Comparison of ENCODE assay signal across 7 mouse cellular contexts in genomic region chr6:3345924-3346597, GRCm38 (mm10). TPM values are rescaled to one million over a fixed set of nuclear protein-coding genes. Genes with fewer than 3 reads are reported as not detected.
DNase-seq lines count a peak whose midpoint lies in the region; ATAC-seq lines count a peak whose summit lies in the region.
"Not testable (repeated sequence)": the region's sequence is repeated elsewhere in the genome, so short reads cannot be mapped to it uniquely, and the experiment has no call there.

No protein-coding gene starts in this region.

- H3K4me2 ChIP-seq in forebrain, embryonic 13.5 days; kidney, embryonic 14.5 days (replicated peaks; ENCODE audit: low read depth, low read length); midbrain, embryonic 11.5 days: not testable (repeated sequence)
- 0 out of 2 replicates have a peak overlapping the region, but pooled peaks have one; percentile 43 for H3K4me2 ChIP-seq in limb, embryonic 13.5 days (replicated peaks)

- H3K36me3 ChIP-seq in forebrain, embryonic 13.5 days (ENCODE audit: poor library complexity, severe bottlenecking); kidney, embryonic 14.5 days (ENCODE audit: control insufficient read depth, insufficient read depth, low read length); limb, embryonic 13.5 days; midbrain, embryonic 11.5 days (ENCODE audit: control insufficient read depth, insufficient read depth, low read length): not testable (repeated sequence)

- WGBS in forebrain, embryonic 13.5 days: 6% methylated on average over 1 of the region's 1 CpGs
- 12% methylated on average over 1 of the region's 1 CpGs for WGBS in kidney, embryonic 14.5 days
- WGBS in limb, embryonic 13.5 days: 5% methylated on average over 1 of the region's 1 CpGs
- 32% methylated on average over 1 of the region's 1 CpGs for WGBS in midbrain, embryonic 11.5 days

- DNase-seq in adrenal gland, postnatal 25 days: peak; percentile 9
- peak; percentile 13 to 47 for DNase-seq in heart, postnatal 14 days
- peak; percentile 92 for DNase-seq in midbrain, embryonic 11.5 days (ENCODE audit: low spot score, missing footprints)
- DNase-seq in spleen, adult 12 weeks (ENCODE audit: low spot score): peak; percentile 12

- not testable (repeated sequence) for H3K27me3 ChIP-seq in forebrain, embryonic 13.5 days; kidney, embryonic 14.5 days (ENCODE audit: control insufficient read depth, insufficient read depth, low read length); limb, embryonic 13.5 days; midbrain, embryonic 11.5 days (ENCODE audit: control insufficient read depth, insufficient read depth, low read length)

- not testable (repeated sequence) for H3K27ac ChIP-seq in forebrain, embryonic 13.5 days; kidney, embryonic 14.5 days (ENCODE audit: low read depth, low read length); limb, embryonic 13.5 days; midbrain, embryonic 11.5 days (ENCODE audit: low read depth, low read length)

- 0 out of 2 replicates have a peak, but pooled peaks have one; percentile 30 for ATAC-seq in forebrain, embryonic 13.5 days
- 0 out of 2 replicates have a peak, but pooled peaks have one; percentile 32 for ATAC-seq in kidney, embryonic 14.5 days (ENCODE audit: low FRiP score, low TSS enrichment)
- ATAC-seq in limb, embryonic 13.5 days (ENCODE audit: low FRiP score, low read depth): not testable (repeated sequence)
- ATAC-seq in midbrain, embryonic 11.5 days (ENCODE audit: low FRiP score): 0 out of 2 replicates have a peak, but pooled peaks have one; percentile 40

- not testable (repeated sequence) for H3K4me3 ChIP-seq in forebrain, embryonic 13.5 days; kidney, embryonic 14.5 days (ENCODE audit: low read length); limb, embryonic 13.5 days; midbrain, embryonic 11.5 days (ENCODE audit: low read depth, low read length)

- intact Hi-C loops in heart, postnatal 14 days (cut with DNase I): not testable (repeated sequence)

- H3K9me3 ChIP-seq in forebrain, embryonic 13.5 days (replicated peaks); kidney, embryonic 14.5 days (ENCODE audit: control insufficient read depth, low read length); limb, embryonic 13.5 days; midbrain, embryonic 11.5 days (ENCODE audit: control insufficient read depth, low read length): not testable (repeated sequence)

- not testable (repeated sequence) for H3K9ac ChIP-seq in forebrain, embryonic 13.5 days; kidney, embryonic 14.5 days (ENCODE audit: low read depth, low read length); limb, embryonic 13.5 days; midbrain, embryonic 11.5 days (ENCODE audit: low read length)

- H3K4me1 ChIP-seq in forebrain, embryonic 13.5 days; kidney, embryonic 14.5 days (ENCODE audit: control insufficient read depth, insufficient read depth, low read length); limb, embryonic 13.5 days; midbrain, embryonic 11.5 days (ENCODE audit: control insufficient read depth, insufficient read depth, low read length): not testable (repeated sequence)

RNA-seq across cellular contexts. Expression of gene Samd9l, which starts 53.3 kb away (rescaled TPM):
- total RNA-seq in adrenal gland, postnatal 25 days (2021): 12.2 and 18.3 TPM in 2 replicates
- 0.43 and 0.58 TPM in 2 replicates for polyA plus RNA-seq in forebrain, embryonic 13.5 days (2015; fragmentation: Nextera tagmentation; extraction: Ambion mirVana)
- total RNA-seq in heart, postnatal 14 days (2021): 10 to 100 TPM; 10.1 to 11.5 TPM
- 4.7 and 8.2 TPM in 2 replicates for polyA plus RNA-seq in kidney, embryonic 14.5 days (2014; fragmentation: Nextera tagmentation; extraction: Ambion mirVana)
- polyA plus RNA-seq in limb, embryonic 13.5 days (2015; fragmentation: Nextera tagmentation; extraction: Ambion mirVana): 1.1 and 1.2 TPM in 2 replicates
- 0.61 and 0.68 TPM in 2 replicates for polyA plus RNA-seq in midbrain, embryonic 11.5 days (2014; fragmentation: Nextera tagmentation; extraction: Ambion mirVana)

Comparison
In these comparisons a context has a peak if more than half of its experiments do, and no peak if none do; other contexts are left out.
1. DNase-seq: peak in every context shown above with its lines; median percentile 92 in midbrain, embryonic 11.5 days; 30 in heart, postnatal 14 days; 12 in spleen, adult 12 weeks; 9 in adrenal gland, postnatal 25 days.